Mouse (Mus musculus): ENCODE data around the gene Pde8b. TPM values are rescaled to one million over a fixed set of nuclear protein-coding genes. Genes with fewer than 3 reads are reported as not detected.

Pde8b gene
- polyA plus RNA-seq, 1 experiment from 2014 or later = 1.5 TPM

- Histone ChIP-seq H3K36me3 (replicated peaks) (no peaks in the 10 kb centered on the region), H3K27ac (no peak overlapping the region), H3K4me3 (no peak overlapping the region), H3K27me3 (ENCODE audit: poor library complexity, severe bottlenecking) (no peaks in the 10 kb centered on the region), H3K4me1 (peaks cover 6% of the 10 kb centered on the region; the same call in 1 of the 2 replicates), H3K9me3 (no peaks in the 10 kb centered on the region)
- no peak for DNase-seq (ENCODE audit: extremely low spot score, low spot score)
- 89% methylated on average over 8 of the region's 8 CpGs for WGBS
Measured at GRCm38 (mm10) chr13:95200817-95201216, 49.3 kb downstream of the Pde8b start.

DNA sequence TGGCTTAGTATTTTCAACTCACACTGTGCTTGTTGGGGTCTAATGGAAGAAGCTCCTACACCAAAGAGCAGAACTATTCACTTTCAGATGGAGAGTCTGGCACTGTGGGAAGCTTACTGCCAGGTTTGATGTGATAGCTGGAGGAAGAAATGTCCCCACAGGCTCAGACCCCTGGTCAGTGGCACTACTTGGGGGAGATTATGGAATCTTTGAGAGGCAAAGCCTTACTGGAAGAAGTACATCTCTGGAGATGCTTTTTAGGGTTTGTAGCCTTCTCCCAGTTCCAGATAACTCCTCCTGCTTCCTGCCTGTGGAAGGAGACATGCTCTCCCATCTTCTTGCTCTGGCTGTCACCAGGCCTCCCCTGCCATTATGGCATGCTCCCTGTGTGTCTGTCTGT, 50.1 kb downstream of the Pde8b start:
- no peaks in the 10 kb centered on the region for H3K9me3 ChIP-seq
- peaks cover 9% of the 10 kb centered on the region; the same call in 1 of the 2 replicates for H3K4me1 ChIP-seq
- H3K27me3 ChIP-seq (ENCODE audit: poor library complexity, severe bottlenecking) = no peaks in the 10 kb centered on the region
- no peaks in the 10 kb centered on the region for H3K36me3 ChIP-seq (replicated peaks)
- no peak overlapping the region for H3K27ac ChIP-seq
- no peak for DNase-seq (ENCODE audit: extremely low spot score, low spot score)
- H3K4me3 ChIP-seq = no peak overlapping the region

GRCm38 (mm10) chr13:95196106-95196705, 53.9 kb downstream of the Pde8b start:
- H3K4me1 ChIP-seq = peaks cover 9% of the 10 kb centered on the region; the same call in 1 of the 2 replicates
- no peak overlapping the region for H3K27ac ChIP-seq
- 84% methylated on average over 7 of the region's 7 CpGs for WGBS
- H3K27me3 ChIP-seq (ENCODE audit: poor library complexity, severe bottlenecking) = no peaks in the 10 kb centered on the region
- H3K9me3 ChIP-seq = no peaks in the 10 kb centered on the region
- H3K36me3 ChIP-seq (replicated peaks) = no peaks in the 10 kb centered on the region
- DNase-seq (ENCODE audit: extremely low spot score, low spot score) = no peak
- no peak overlapping the region for H3K4me3 ChIP-seq

DNA sequence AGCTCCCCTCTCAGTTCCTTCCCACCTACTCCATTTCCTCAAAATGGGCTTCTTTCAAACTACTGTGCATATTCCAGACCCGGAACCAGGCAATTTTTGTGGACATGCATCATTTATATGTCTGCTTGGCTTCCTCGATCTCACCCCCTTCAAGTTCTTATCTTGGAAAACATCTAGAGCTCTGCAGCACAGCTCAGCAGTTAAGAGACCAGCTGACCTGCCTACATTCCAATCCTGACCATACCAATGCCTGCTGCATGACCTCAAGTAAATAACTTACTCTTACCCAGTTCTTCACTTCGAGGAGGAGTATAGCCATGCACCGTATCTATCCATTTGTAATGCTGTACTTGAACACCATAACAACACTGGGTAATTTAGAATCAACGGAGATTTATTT, 58.2 kb downstream of the Pde8b start:
- Histone ChIP-seq H3K27ac (no peak overlapping the region), H3K9me3 (no peaks in the 10 kb centered on the region), H3K4me3 (no peak overlapping the region), H3K4me1 (peaks cover 13% of the 10 kb centered on the region; the same call in 1 of the 2 replicates), H3K36me3 (replicated peaks) (no peaks in the 10 kb centered on the region), H3K27me3 (ENCODE audit: poor library complexity, severe bottlenecking) (no peaks in the 10 kb centered on the region)
- no peak for DNase-seq (ENCODE audit: extremely low spot score, low spot score)
- 92% methylated on average over 5 of the region's 5 CpGs for WGBS

- Histone ChIP-seq H3K4me1 (peaks cover 17% of the 10 kb centered on the region), H3K36me3 (replicated peaks) (no peaks in the 10 kb centered on the region), H3K4me3 (no peak overlapping the region), H3K9me3 (no peaks in the 10 kb centered on the region), H3K27ac (no peak overlapping the region), H3K27me3 (ENCODE audit: poor library complexity, severe bottlenecking) (no peaks in the 10 kb centered on the region)
- WGBS = 83% methylated on average over 2 of the region's 2 CpGs
- DNase-seq (ENCODE audit: extremely low spot score, low spot score) = no peak
Measured at GRCm38 (mm10) chr13:95189111-95189510, 61.0 kb downstream of the Pde8b start.

GRCm38 (mm10) chr13:95187153-95187665, 62.9 kb downstream of the Pde8b start:
- Histone ChIP-seq H3K9me3 (no peaks in the 10 kb centered on the region), H3K36me3 (replicated peaks) (no peaks in the 10 kb centered on the region), H3K27ac (no peak overlapping the region), H3K4me1 (peaks cover 17% of the 10 kb centered on the region), H3K27me3 (ENCODE audit: poor library complexity, severe bottlenecking) (no peaks in the 10 kb centered on the region), H3K4me3 (no peak overlapping the region)
- 89% methylated on average over 5 of the region's 5 CpGs for WGBS
- DNase-seq (ENCODE audit: extremely low spot score, low spot score) = no peak

DNA sequence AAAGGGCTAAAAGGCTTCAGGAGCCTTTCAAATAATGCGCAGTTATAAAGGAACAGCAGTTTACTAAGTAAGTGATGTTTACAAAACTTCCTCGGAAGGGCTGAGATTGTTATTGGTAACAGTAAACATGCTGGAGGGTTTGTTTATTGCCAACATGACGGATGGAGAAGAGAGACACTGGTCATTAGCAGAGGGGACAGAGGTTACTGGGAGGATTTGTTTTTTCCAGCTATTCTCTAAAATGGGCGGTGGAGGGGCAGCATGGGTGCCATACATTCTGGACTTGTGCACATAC, 63.4 kb downstream of the Pde8b start:
- no peaks in the 10 kb centered on the region for H3K9me3 ChIP-seq
- H3K4me3 ChIP-seq = no peak overlapping the region
- H3K27ac ChIP-seq = no peak overlapping the region
- H3K4me1 ChIP-seq = peaks cover 17% of the 10 kb centered on the region
- WGBS = 83% methylated on average over 4 of the region's 4 CpGs
- no peaks in the 10 kb centered on the region for H3K27me3 ChIP-seq (ENCODE audit: poor library complexity, severe bottlenecking)
- H3K36me3 ChIP-seq (replicated peaks) = no peaks in the 10 kb centered on the region
- DNase-seq (ENCODE audit: extremely low spot score, low spot score) = no peak

DNA sequence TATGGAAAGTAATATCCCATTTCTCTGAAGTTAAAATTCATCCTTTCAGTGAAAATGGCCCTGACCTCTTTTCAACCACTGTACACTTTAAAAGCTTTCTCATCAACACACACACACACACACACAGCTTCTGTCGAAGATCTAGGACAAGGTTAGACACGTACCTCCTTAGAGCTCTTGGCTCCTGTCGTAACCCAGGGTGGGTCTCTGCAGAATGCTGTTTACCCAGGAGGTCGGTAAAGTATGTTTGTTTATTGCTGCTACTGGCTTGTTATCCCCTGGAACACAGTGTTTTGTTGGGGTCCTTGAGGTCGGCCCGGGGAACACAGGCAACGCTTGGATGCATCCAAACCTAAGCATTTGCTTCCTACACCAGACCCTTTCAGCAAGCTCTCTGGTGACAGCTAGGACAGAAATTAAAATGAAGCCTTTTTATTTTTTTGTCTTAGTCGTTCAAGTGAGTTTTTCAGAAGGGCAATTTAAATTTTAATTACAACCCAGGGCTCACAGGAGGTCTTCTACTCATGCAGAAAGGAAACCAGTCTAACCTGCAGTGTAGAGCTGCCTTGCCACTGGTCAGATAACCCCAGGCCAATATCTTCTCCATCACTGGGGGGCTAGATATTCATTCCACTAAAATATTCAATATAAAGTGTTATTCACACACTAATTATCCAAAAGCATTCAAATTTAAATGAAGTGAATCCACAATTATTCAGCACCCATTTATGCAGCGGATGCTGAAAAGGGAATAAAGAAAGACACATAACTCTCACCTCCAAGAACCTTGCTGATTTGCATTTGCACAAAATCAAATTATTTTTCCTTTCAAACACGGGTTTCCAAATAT, 64.0 kb downstream of the Pde8b start:
- Histone ChIP-seq H3K27me3 (ENCODE audit: poor library complexity, severe bottlenecking) (no peaks in the 10 kb centered on the region), H3K9me3 (no peaks in the 10 kb centered on the region), H3K4me3 (no peak overlapping the region), H3K27ac (no peak overlapping the region), H3K4me1 (peaks cover 17% of the 10 kb centered on the region), H3K36me3 (replicated peaks) (no peaks in the 10 kb centered on the region)
- WGBS = 64% methylated on average over 10 of the region's 10 CpGs
- DNase-seq (ENCODE audit: extremely low spot score, low spot score) = no peak

GRCm38 (mm10) chr13:95183686-95184085, 66.5 kb downstream of the Pde8b start:
- H3K36me3 ChIP-seq (replicated peaks) = no peaks in the 10 kb centered on the region
- no peaks in the 10 kb centered on the region for H3K9me3 ChIP-seq
- no peak overlapping the region for H3K4me3 ChIP-seq
- no peak for DNase-seq (ENCODE audit: extremely low spot score, low spot score)
- peaks cover 17% of the 10 kb centered on the region for H3K4me1 ChIP-seq
- no peaks in the 10 kb centered on the region for H3K27me3 ChIP-seq (ENCODE audit: poor library complexity, severe bottlenecking)
- 94% methylated on average over 2 of the region's 2 CpGs for WGBS
- H3K27ac ChIP-seq = no peak overlapping the region

- peaks cover 8% of the 10 kb centered on the region for H3K4me1 ChIP-seq
- 86% methylated on average over 2 of the region's 2 CpGs for WGBS
- H3K4me3 ChIP-seq = no peak overlapping the region
- no peak for DNase-seq (ENCODE audit: extremely low spot score, low spot score)
- H3K27ac ChIP-seq = no peak overlapping the region
- H3K9me3 ChIP-seq = no peaks in the 10 kb centered on the region
- H3K36me3 ChIP-seq (replicated peaks) = no peaks in the 10 kb centered on the region
- H3K27me3 ChIP-seq (ENCODE audit: poor library complexity, severe bottlenecking) = no peaks in the 10 kb centered on the region
Measured at GRCm38 (mm10) chr13:95180208-95180607, 69.9 kb downstream of the Pde8b start.

GRCm38 (mm10) chr13:95177326-95177725, 72.8 kb downstream of the Pde8b start:
- WGBS = 80% methylated on average over 9 of the region's 9 CpGs
- Histone ChIP-seq H3K4me1 (peaks cover 8% of the 10 kb centered on the region), H3K27ac (no peak overlapping the region), H3K4me3 (no peak overlapping the region), H3K27me3 (ENCODE audit: poor library complexity, severe bottlenecking) (no peaks in the 10 kb centered on the region), H3K9me3 (no peaks in the 10 kb centered on the region), H3K36me3 (replicated peaks) (no peaks in the 10 kb centered on the region)
- no peak for DNase-seq (ENCODE audit: extremely low spot score, low spot score)

GRCm38 (mm10) chr13:95176399-95176798, 73.7 kb downstream of the Pde8b start:
- peaks cover 8% of the 10 kb centered on the region for H3K4me1 ChIP-seq
- no peak overlapping the region for H3K4me3 ChIP-seq
- H3K9me3 ChIP-seq = no peaks in the 10 kb centered on the region
- H3K27me3 ChIP-seq (ENCODE audit: poor library complexity, severe bottlenecking) = no peaks in the 10 kb centered on the region
- WGBS = 78% methylated on average over 5 of the region's 5 CpGs
- H3K36me3 ChIP-seq (replicated peaks) = no peaks in the 10 kb centered on the region
- DNase-seq (ENCODE audit: extremely low spot score, low spot score) = no peak
- H3K27ac ChIP-seq = no peak overlapping the region

DNA sequence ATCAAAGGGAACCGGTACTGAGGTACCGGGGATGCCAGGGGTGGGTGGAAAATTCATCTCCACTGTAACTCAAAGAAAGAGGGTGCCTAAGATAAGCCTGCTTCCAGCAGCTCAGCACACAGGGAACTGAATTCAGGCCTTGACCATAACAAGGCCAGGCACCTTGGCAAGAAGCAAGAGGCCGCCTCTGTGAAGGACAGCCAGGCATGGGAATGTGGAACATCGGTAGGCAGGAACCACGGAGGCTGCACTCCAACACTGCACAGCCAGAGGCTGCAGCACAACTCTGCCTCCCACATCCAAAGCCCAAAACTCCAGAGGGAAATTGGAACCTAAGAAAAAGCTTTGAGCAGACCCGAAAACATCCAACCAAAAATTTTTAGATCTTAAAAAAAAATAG, 75.9 kb downstream of the Pde8b start:
- no peaks in the 10 kb centered on the region for H3K27me3 ChIP-seq (ENCODE audit: poor library complexity, severe bottlenecking)
- no peaks in the 10 kb centered on the region for H3K9me3 ChIP-seq
- DNase-seq (ENCODE audit: extremely low spot score, low spot score) = no peak
- no peak overlapping the region for H3K27ac ChIP-seq
- H3K36me3 ChIP-seq (replicated peaks) = no peaks in the 10 kb centered on the region
- peaks cover 8% of the 10 kb centered on the region for H3K4me1 ChIP-seq
- no peak overlapping the region for H3K4me3 ChIP-seq
- 82% methylated on average over 6 of the region's 6 CpGs for WGBS

All from forebrain, embryonic 10.5 days (tissue).